In the genomic region with DNA sequence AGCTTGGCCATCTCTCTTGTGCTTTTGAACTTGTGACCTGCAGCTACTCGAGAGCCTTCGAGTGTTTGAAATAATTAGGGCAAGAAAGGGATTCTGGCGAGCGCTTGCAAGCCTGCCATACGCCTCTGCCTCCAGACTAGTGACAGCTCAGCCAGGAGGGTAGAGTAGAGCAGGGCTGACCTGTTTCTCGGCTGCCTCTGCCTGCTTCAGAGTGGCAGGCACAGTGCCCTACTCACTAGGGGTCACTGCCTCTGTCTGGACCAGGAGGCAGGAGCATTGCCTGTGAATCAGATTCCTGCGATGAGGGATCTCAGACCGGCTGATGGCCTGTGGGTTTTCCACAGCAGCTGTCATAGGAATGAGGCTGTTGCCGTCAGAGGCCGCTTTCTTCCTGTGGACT, we compare ENCODE assay signal across 19 mouse cellular contexts. TPM values are rescaled to one million over a fixed set of nuclear protein-coding genes. Genes with fewer than 3 reads are reported as not detected.
A peak's percentile ranks its signal among the peaks of the same experiment; 100 is the strongest.
DNase-seq lines count a peak whose midpoint lies in the region; ATAC-seq and TF ChIP-seq lines count a peak whose summit lies in the region.
"Had no signal": no experiment of that assay in that cellular context is flagged by ENCODE, and none has a peak within 500 bp of the region (broad histone marks: within the 10 kb centered on the region; RNA-seq: fewer than 3 reads in every experiment).

No protein-coding gene starts in this region.

- peak; percentile 38 to 56 for DNase-seq in cerebellum, postnatal 25 days
- DNase-seq in cerebellum, adult 8-10 months = no peak
- no peak for DNase-seq in midbrain, embryonic 11.5 days (ENCODE audit: low spot score, missing footprints)
- no peak for DNase-seq in midbrain, postnatal 0 days (ENCODE audit: low spot score)
- no peak for DNase-seq in right cerebral cortex, postnatal 10 days (ENCODE audit: low spot score in 2 of 2)
- DNase-seq: B cell, adult 2 months; heart, postnatal 10 days; kidney, adult 2 months; kidney, postnatal 10 days; thymus, postnatal 25 days had no signal

- H3K27me3 ChIP-seq in midbrain, embryonic 11.5 days (ENCODE audit: control insufficient read depth, insufficient read depth, low read length) = no peaks in the 10 kb centered on the region
- H3K27me3 ChIP-seq in midbrain, postnatal 0 days (ENCODE audit: insufficient read depth, low read length) = no peaks in the 10 kb centered on the region
- H3K27me3 ChIP-seq in hindbrain, embryonic 15.5 days = peaks cover 9% of the 10 kb centered on the region; the same call in 1 of the 2 replicates
- no peaks in the 10 kb centered on the region for H3K27me3 ChIP-seq in midbrain, embryonic 16.5 days (ENCODE audit: control insufficient read depth, insufficient read depth, low read depth, low read length)
- H3K27me3 ChIP-seq: limb, embryonic 15.5 days had no signal

- H3K27ac ChIP-seq in midbrain, embryonic 11.5 days (ENCODE audit: low read depth, low read length) = no peak overlapping the region
- H3K27ac ChIP-seq in midbrain, postnatal 0 days (ENCODE audit: low read depth, low read length) = no peak overlapping the region
- H3K27ac ChIP-seq in hindbrain, embryonic 15.5 days (replicated peaks) = no peak overlapping the region
- H3K27ac ChIP-seq in midbrain, embryonic 16.5 days (ENCODE audit: low read length) = no peak overlapping the region
- H3K27ac ChIP-seq: embryonic facial prominence, embryonic 15.5 days; limb, embryonic 15.5 days; liver, embryonic 15.5 days; macrophage had no signal

- H3K9me3 ChIP-seq in midbrain, embryonic 11.5 days (ENCODE audit: control insufficient read depth, low read length) = no peaks in the 10 kb centered on the region
- no peaks in the 10 kb centered on the region for H3K9me3 ChIP-seq in midbrain, postnatal 0 days (ENCODE audit: low read length)
- no peaks in the 10 kb centered on the region for H3K9me3 ChIP-seq in hindbrain, embryonic 15.5 days
- H3K9me3 ChIP-seq in midbrain, embryonic 16.5 days (replicated peaks; ENCODE audit: control insufficient read depth, low read length, poor library complexity, severe bottlenecking) = no peaks in the 10 kb centered on the region
- H3K9me3 ChIP-seq: embryonic facial prominence, embryonic 15.5 days; limb, embryonic 15.5 days; liver, embryonic 15.5 days had no signal

- WGBS in midbrain, embryonic 11.5 days = 69% methylated on average over 10 of the region's 10 CpGs
- 42% methylated on average over 10 of the region's 10 CpGs for WGBS in midbrain, postnatal 0 days
- 51% methylated on average over 10 of the region's 10 CpGs for WGBS in hindbrain, embryonic 15.5 days
- 30% methylated on average over 10 of the region's 10 CpGs for WGBS in midbrain, embryonic 16.5 days

- H3K9ac ChIP-seq in midbrain, embryonic 11.5 days (ENCODE audit: low read length) = no peak overlapping the region
- no peak overlapping the region; the same call in 1 of the 2 replicates for H3K9ac ChIP-seq in midbrain, postnatal 0 days (replicated peaks; ENCODE audit: low read length, poor library complexity, severe bottlenecking)
- no peak overlapping the region for H3K9ac ChIP-seq in hindbrain, embryonic 15.5 days
- no peak overlapping the region for H3K9ac ChIP-seq in midbrain, embryonic 16.5 days (ENCODE audit: low read depth, low read length)
- H3K9ac ChIP-seq: embryonic facial prominence, embryonic 15.5 days; limb, embryonic 15.5 days; liver, embryonic 15.5 days had no signal

- H3K4me2 ChIP-seq in midbrain, embryonic 11.5 days = no peak overlapping the region
- H3K4me2 ChIP-seq in midbrain, postnatal 0 days (ENCODE audit: low read depth, low read length, poor library complexity, severe bottlenecking) = no peak overlapping the region
- no peak overlapping the region for H3K4me2 ChIP-seq in hindbrain, embryonic 15.5 days
- no peak overlapping the region for H3K4me2 ChIP-seq in midbrain, embryonic 16.5 days (ENCODE audit: low read length)
- H3K4me2 ChIP-seq: embryonic facial prominence, embryonic 15.5 days; heart, embryonic 11.5 days; limb, embryonic 15.5 days; liver, embryonic 15.5 days had no signal

- H3K36me3 ChIP-seq in midbrain, embryonic 11.5 days (ENCODE audit: control insufficient read depth, insufficient read depth, low read length) = no peaks in the 10 kb centered on the region
- H3K36me3 ChIP-seq in midbrain, postnatal 0 days (ENCODE audit: insufficient read depth, low read length) = no peaks in the 10 kb centered on the region
- no peaks in the 10 kb centered on the region for H3K36me3 ChIP-seq in hindbrain, embryonic 15.5 days
- H3K36me3 ChIP-seq in midbrain, embryonic 16.5 days (ENCODE audit: control insufficient read depth, insufficient read depth, low read length) = no peaks in the 10 kb centered on the region
- H3K36me3 ChIP-seq: embryonic facial prominence, embryonic 15.5 days; limb, embryonic 15.5 days; liver, embryonic 15.5 days had no signal

- no peak for TF ChIP-seq CTCF in midbrain, postnatal 0 days (IDR thresholded peaks at IDR 0.05)

- H3K4me3 ChIP-seq in midbrain, embryonic 11.5 days (ENCODE audit: low read depth, low read length) = no peak overlapping the region
- H3K4me3 ChIP-seq in midbrain, postnatal 0 days (ENCODE audit: low read depth, low read length) = no peak overlapping the region
- H3K4me3 ChIP-seq in hindbrain, embryonic 15.5 days = no peak overlapping the region
- no peak overlapping the region for H3K4me3 ChIP-seq in midbrain, embryonic 16.5 days (ENCODE audit: low read depth, low read length)
- H3K4me3 ChIP-seq: embryonic facial prominence, embryonic 15.5 days; limb, embryonic 15.5 days; liver, embryonic 15.5 days had no signal

- ATAC-seq in midbrain, embryonic 11.5 days (ENCODE audit: low FRiP score) = peak; percentile 48; the same call in 1 of the 2 replicates
- ATAC-seq in midbrain, postnatal 0 days (ENCODE audit: low FRiP score) = no peak; the same call in 1 of the 2 replicates
- ATAC-seq in hindbrain, embryonic 15.5 days (ENCODE audit: low FRiP score, low read depth) = peak; percentile 14; the same call in 1 of the 2 replicates
- peak; percentile 32; the same call in 1 of the 2 replicates for ATAC-seq in midbrain, embryonic 16.5 days
- ATAC-seq in megakaryocyte-erythroid progenitor cell, adult 5-6 weeks (replicated peaks; ENCODE audit: low FRiP score, low TSS enrichment, poor library complexity, severe bottlenecking) = no peak

- peaks cover 3% of the 10 kb centered on the region for H3K4me1 ChIP-seq in midbrain, embryonic 11.5 days (ENCODE audit: control insufficient read depth, insufficient read depth, low read length)
- peaks cover 5% of the 10 kb centered on the region; the same call in 1 of the 2 replicates for H3K4me1 ChIP-seq in midbrain, postnatal 0 days (ENCODE audit: insufficient read depth, low read length)
- peaks cover 30% of the 10 kb centered on the region for H3K4me1 ChIP-seq in hindbrain, embryonic 15.5 days (replicated peaks)
- peaks cover 4% of the 10 kb centered on the region for H3K4me1 ChIP-seq in midbrain, embryonic 16.5 days (ENCODE audit: control insufficient read depth, insufficient read depth, low read length)
- H3K4me1 ChIP-seq: embryonic facial prominence, embryonic 15.5 days; limb, embryonic 15.5 days; liver, embryonic 15.5 days had no signal

RNA-seq across cellular contexts. Expression of a gene that starts 55.1 kb away (rescaled TPM):
- 2.5 and 2.9 TPM in 2 replicates for polyA plus RNA-seq in midbrain, embryonic 11.5 days (2014; fragmentation: Nextera tagmentation; extraction: Ambion mirVana)
- total RNA-seq in midbrain, postnatal 0 days (2014; rRNA removed) = 19.7 and 25.1 TPM in 2 replicates
- 6.8 and 7.8 TPM in 2 replicates for polyA plus RNA-seq in midbrain, postnatal 0 days (2015; fragmentation: Nextera tagmentation; extraction: Ambion mirVana)
- 13.3 and 15.3 TPM in 2 replicates for polyA plus RNA-seq in hindbrain, embryonic 15.5 days (2015; fragmentation: Nextera tagmentation; extraction: Ambion mirVana)
- 12.4 and 12.7 TPM in 2 replicates for polyA plus RNA-seq in midbrain, embryonic 16.5 days (2015; fragmentation: Nextera tagmentation; extraction: Ambion mirVana)
- total RNA-seq in megakaryocyte-erythroid progenitor cell, adult 5-6 weeks (2014; fragmentation: Nextera tagmentation) = not detected in 2 replicates
- total RNA-seq in megakaryocyte-erythroid progenitor cell, adult 5-6 weeks (2017) = not detected in 2 replicates
- total RNA-seq: granulocyte monocyte progenitor cell, adult 5-6 weeks had no signal
- polyA plus RNA-seq: heart, embryonic 11.5 days; liver, embryonic 15.5 days; macrophage had no signal

Comparison
In these comparisons a context has a peak if more than half of its experiments do, and no peak if none do; other contexts are left out.
1. DNase-seq: peak in cerebellum, postnatal 25 days (2 of 2); none in cerebellum, adult 8-10 months (single experiment), midbrain, embryonic 11.5 days (single experiment), midbrain, postnatal 0 days (single experiment) and right cerebral cortex, postnatal 10 days (0 of 2).
2. ATAC-seq: peak in midbrain, embryonic 11.5 days (single experiment), hindbrain, embryonic 15.5 days (single experiment) and midbrain, embryonic 16.5 days (single experiment); none in midbrain, postnatal 0 days (single experiment) and megakaryocyte-erythroid progenitor cell, adult 5-6 weeks (single experiment).